Mouse (Mus musculus) lung, adult 18-20 months (tissue): Measurements from ENCODE around the gene Atg2a.
"Not testable (repeated sequence)": the region's sequence is repeated elsewhere in the genome, so short reads cannot be mapped to it uniquely, and the experiment has no call there.

Source experiments
- DNase-seq, 2 experiments: peaks; one replicate each; pipeline ENCODE4 v3.0.0; 2022; ENCODE audit warnings: mixed read lengths in 2 of 2

The Atg2a gene

GRCm38 (mm10) chr19:6296551-6297210, 55.2 kb downstream of the Atg2a start:
- DNase-seq: no peak

- DNase-seq: peak; percentile 70 to 74
Measured at GRCm38 (mm10) chr19:6297641-6298040, 56.2 kb downstream of the Atg2a start.

- no peak for DNase-seq
Measured at GRCm38 (mm10) chr19:6299003-6299402, 57.5 kb downstream of the Atg2a start.

DNA sequence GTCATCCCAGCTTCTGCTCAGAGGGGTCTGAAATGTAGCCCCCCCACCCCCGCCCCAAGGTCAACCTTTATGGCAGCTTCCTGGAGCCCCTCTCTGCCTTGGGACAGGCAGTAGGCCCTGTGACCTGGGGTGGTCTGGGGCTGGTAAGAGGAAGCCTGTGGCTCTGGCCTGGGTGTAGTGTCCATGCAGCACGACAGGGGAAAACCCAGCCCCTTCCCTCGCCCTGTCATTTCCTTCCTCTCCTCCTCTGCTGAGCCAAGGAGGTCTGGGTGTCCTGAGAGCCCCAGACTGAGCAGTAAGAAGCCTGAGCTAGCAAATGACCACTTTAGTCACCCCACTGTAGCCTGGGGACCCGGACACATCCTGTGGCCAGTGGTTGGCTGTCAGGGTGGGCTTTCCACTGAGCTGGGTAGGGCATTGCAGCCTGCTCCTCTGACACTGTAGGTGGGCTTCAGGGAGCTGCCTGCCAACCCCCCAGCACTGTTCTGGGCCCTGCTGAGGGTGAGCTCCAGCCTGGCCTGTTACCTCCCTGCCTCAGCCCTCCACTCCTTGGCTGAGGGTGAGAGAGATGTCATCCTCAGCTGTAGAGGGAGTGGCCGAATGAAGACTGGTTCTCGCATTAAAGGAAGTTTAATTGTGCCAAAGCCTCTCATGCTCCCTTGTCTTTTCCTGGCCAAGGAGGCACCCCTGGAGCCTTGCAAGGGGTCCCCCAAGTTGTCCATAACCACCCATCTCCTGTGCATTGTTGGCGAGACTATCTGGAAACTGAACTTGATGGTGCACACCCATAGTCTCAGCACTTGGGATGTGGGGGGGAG, 58.2 kb downstream of the Atg2a start:
- DNase-seq: peak; percentile 60 to 68

- DNase-seq: peak; percentile 81 to 86
Measured at GRCm38 (mm10) chr19:6300402-6300841, 59.0 kb downstream of the Atg2a start.

DNA sequence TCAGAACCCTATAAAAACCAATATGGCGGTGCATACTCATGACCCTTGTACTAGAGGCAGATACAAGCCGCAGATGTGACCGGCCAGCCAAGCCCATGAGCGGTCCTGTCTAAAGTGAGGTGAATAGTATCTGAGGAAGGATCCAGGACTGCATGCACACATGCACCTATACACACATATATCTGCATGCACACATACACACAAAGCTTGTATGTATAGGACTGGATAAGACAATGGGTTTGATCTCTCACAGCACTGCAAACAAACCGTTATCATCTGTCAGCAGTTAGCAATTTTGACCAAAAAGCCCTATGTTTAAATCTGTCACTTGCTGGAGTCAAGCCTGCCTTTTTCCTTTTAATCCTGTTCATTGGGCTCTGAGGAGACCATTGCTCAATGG, 60.6 kb downstream of the Atg2a start:
- DNase-seq: no peak

GRCm38 (mm10) chr19:6302522-6302921, 61.1 kb downstream of the Atg2a start:
- DNase-seq: peak; percentile 53 to 59

GRCm38 (mm10) chr19:6303831-6304230, 62.4 kb downstream of the Atg2a start:
- DNase-seq: no peak

DNA sequence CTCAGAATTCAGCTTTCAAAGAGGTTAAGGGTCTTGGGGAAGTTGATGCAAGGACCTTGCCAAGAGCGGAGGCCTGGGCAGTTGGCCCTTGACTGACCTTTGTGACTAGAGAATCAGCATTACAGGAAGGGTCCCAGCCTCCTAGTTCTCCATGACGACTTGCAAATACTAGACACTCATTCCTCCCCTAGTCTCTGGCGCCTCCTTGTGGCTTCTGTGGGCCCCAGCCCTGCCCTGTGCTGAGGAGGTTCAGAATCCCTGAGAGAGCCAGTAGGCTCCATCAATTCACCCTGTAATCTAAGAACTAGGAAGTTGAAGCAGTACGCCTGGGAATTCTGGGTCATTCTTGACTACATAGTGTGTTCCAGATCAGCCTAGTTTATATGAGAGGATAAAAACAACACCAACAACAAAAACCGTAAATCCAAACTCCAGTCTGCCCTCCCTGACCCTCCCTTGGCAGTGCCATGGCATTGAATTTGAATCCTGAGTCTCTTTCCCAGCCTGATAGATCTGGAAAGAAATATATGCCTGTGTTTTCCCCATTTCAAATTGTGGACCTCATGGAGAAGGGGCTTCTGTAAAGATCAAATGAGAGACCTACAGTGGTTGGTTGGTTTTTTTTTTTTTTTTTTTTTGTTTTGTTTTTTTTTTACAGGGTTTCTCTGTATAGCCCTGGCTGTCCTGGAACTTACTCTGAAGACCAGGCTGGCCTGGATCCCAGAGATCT, 63.5 kb downstream of the Atg2a start:
- DNase-seq: peak; percentile 92 to 94

GRCm38 (mm10) chr19:6305517-6306115, 64.1 kb downstream of the Atg2a start:
- DNase-seq: no peak

GRCm38 (mm10) chr19:6306137-6306551, 64.7 kb downstream of the Atg2a start, which contains the start of gene Cdc42bpg:
Gene Cdc42bpg, plus strand, starts transcription at chr19:6306456.
- DNase-seq: peak; percentile 93 to 95

DNA sequence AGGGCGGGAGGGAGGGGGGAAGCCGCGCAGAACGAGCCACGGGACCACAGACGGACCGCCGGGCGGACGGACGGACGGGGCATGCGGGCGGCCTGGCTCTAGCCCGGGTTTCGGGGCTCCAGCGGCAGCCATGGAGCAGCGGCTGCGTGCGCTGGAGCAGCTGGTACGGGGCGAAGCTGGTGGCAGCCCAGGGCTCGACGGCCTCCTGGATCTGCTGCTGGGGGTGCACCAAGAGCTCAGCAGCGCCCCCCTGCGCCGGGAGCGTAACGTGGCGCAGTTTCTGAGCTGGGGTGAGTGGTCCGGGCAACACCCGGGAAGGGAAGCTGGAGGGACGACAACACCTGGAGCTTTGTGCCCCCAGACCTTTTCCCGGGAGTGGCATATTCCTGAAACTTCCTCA, 65.1 kb downstream of the Atg2a start:
- peak; percentile 84 to 89 for DNase-seq

DNA sequence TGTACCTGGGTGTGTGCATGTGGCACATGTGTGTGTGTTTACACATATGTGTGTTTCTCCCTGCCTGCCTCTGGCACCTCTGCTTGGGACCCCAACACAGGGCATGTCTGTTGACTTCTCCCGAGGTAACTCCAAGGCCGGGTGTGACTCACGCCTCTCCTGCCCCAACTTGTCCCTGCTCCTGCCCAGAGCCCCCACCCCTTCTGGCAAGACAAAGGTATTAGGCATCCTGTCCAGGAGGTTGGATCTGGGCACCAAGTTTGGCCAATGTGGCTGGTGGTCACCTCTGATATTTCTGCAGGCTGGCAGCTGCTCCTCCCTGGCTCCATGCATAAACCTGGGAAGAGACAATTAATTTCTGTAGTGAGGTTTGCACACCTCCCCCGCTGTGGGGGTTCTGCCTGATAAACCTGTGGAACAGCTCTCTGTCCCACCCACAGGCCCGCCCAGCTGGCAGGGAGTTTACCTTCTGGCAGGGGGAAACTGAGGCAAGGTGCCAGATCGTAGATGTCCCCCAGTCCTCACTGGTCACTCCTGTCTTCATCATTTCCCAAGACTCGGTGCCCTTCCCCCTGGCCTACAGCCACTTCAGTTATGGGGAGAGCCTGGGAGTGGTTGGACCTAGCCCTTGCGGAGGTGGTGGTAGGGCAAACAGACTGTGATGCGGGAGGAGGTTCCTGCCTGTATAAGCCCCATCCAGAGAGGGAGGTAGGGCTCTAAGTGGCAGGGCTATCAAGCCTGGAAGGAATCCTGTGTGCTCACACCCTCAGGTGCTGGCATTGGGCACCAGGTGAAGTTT, 66.5 kb downstream of the Atg2a start:
- peak; percentile 82 to 89 for DNase-seq

DNA sequence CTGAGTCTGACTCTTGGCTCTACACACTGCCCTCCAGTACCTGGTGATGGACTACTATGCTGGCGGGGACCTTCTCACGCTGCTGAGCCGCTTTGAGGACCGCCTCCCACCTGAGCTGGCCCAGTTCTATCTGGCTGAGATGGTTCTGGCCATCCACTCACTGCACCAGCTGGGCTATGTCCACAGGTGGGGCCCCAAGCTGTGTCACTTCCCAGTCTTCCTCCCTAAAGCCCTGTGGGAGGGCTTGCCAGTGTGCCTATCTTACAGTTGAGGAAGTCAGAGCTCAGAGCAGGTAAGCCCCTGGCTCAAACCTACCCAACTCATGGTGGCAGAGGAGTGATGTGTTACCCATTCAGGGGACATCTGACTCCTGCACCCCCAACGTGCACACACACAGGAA, 68.7 kb downstream of the Atg2a start:
- no peak for DNase-seq

GRCm38 (mm10) chr19:6311783-6312182, 70.3 kb downstream of the Atg2a start:
- DNase-seq: not testable (repeated sequence)
